Mouse (Mus musculus) yolk sac, embryonic 10.5 days (tissue): ENCODE results near the gene Wdr60.

Experiments used
- DNase-seq: peaks from one replicate; pipeline ENCODE4 v3.0.0-alpha.2; 2017; ENCODE audit warnings: low spot score

Wdr60 gene

GRCm38 (mm10) chr12:116182376-116182775, 80.4 kb downstream of the Wdr60 start:
- no peak for DNase-seq

- DNase-seq, result no peak
Observed at GRCm38 (mm10) chr12:116181436-116182050, 81.3 kb downstream of the Wdr60 start.

- no peak for DNase-seq
Observed at GRCm38 (mm10) chr12:116176930-116177329, 85.9 kb downstream of the Wdr60 start.

GRCm38 (mm10) chr12:116169666-116170065, 93.2 kb downstream of the Wdr60 start:
- DNase-seq, result no peak

- DNase-seq, result no peak
Observed at GRCm38 (mm10) chr12:116165368-116165767, 97.5 kb downstream of the Wdr60 start.

GRCm38 (mm10) chr12:116159695-116160094, 103.1 kb downstream of the Wdr60 start:
- DNase-seq, result no peak

- no peak for DNase-seq
Observed at GRCm38 (mm10) chr12:116159223-116159622, 103.6 kb downstream of the Wdr60 start.

- DNase-seq, result no peak
Observed at GRCm38 (mm10) chr12:116156792-116157532, 105.9 kb downstream of the Wdr60 start.
